Mouse (Mus musculus): ENCODE results near the gene Tfb2m. TPM values are rescaled to one million over a fixed set of nuclear protein-coding genes. Genes with fewer than 3 reads are reported as not detected.
A peak's percentile ranks its signal among the peaks of the same experiment; 100 is the strongest.
"Not testable (repeated sequence)": the region's sequence is repeated elsewhere in the genome, so short reads cannot be mapped to it uniquely, and the experiment has no call there.

The Tfb2m gene
- polyA plus RNA-seq (2014; fragmentation: Nextera tagmentation; extraction: Ambion mirVana), result 27.1 and 30.7 TPM in 2 replicates

DNA sequence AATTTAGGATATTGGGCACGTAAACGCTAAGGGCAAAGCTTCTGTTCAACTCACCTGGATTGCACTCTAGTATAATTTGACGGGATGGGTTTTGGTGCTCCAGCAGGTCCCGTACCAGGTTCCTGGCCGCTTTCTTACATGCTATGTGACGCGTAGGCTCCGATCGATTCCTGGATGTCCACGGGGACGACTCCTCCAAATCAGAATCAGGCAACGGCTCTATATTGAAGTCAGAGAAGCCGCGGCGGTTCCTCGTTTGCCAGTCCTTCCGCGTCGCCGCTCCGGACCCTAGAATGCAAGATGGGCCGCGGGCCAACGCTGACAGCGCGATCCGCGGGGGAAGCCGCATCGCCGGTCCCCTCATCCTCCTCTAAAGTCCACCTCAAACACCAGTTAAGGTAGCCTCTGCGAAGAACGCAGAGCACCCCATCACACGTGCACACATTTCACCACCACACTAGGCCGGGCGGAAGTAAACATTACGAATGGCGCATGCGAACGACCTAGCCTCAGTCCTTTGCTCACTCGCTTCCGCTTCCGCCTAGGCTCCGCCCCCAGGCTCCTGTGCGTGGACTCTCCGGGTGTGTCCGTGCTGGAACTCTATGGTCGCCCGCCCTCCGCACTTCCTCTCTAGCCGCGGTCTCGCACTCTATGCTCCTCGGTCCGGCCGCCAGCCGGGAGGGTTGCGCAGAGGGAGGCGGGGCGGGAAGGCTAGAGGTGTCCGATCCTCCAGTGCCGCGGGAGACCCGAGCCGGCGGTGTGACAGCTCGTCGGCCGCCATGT is at the start of gene Tfb2m, which contains the start of gene Cnst:
Tfb2m (minus strand) TSS at position 500 of the 783 bp plus-strand sequence.
Cnst (plus strand) TSS at position 603 of the 783 bp plus-strand sequence.
- Histone ChIP-seq H3K4me2 (peak within 1 kb of the TSS; percentile 58), H3K4me1 (ENCODE audit: control insufficient read depth, insufficient read depth, low read length) (peaks cover 11% of the 10 kb centered on the region), H3K27ac (ENCODE audit: low read depth, low read length) (peak within 1 kb of the TSS; percentile 87), H3K4me3 (ENCODE audit: low read depth, low read length) (peak within 1 kb of the TSS; percentile 70), H3K9ac (ENCODE audit: low read length) (peak within 1 kb of the TSS; percentile 75)
- not testable (repeated sequence) for H3K9me3 ChIP-seq (ENCODE audit: control insufficient read depth, low read length); H3K27me3 ChIP-seq (ENCODE audit: control insufficient read depth, insufficient read depth, low read length); H3K36me3 ChIP-seq (ENCODE audit: control insufficient read depth, insufficient read depth, low read length)
- WGBS, result under 1% methylated on average over 69 of the region's 69 CpGs
- DNase-seq (ENCODE audit: low spot score, missing footprints), result peak; percentile 99
- ATAC-seq (ENCODE audit: low FRiP score), result peak; percentile 99

GRCm38 (mm10) chr1:179592972-179593371 is 46.9 kb upstream of the Tfb2m start:
- no peaks in the 10 kb centered on the region for H3K36me3 ChIP-seq (ENCODE audit: control insufficient read depth, insufficient read depth, low read length)
- WGBS, result 68% methylated on average over 7 of the region's 7 CpGs
- no peak for DNase-seq (ENCODE audit: low spot score, missing footprints)
- no peaks in the 10 kb centered on the region for H3K4me1 ChIP-seq (ENCODE audit: control insufficient read depth, insufficient read depth, low read length)
- no peak for ATAC-seq (ENCODE audit: low FRiP score)
- H3K9ac ChIP-seq (ENCODE audit: low read length), result no peak overlapping the region
- no peaks in the 10 kb centered on the region for H3K9me3 ChIP-seq (ENCODE audit: control insufficient read depth, low read length)
- H3K27me3 ChIP-seq (ENCODE audit: control insufficient read depth, insufficient read depth, low read length), result no peaks in the 10 kb centered on the region
- H3K4me2 ChIP-seq, result no peak overlapping the region
- H3K4me3 ChIP-seq (ENCODE audit: low read depth, low read length), result no peak overlapping the region
- H3K27ac ChIP-seq (ENCODE audit: low read depth, low read length), result no peak overlapping the region

DNA sequence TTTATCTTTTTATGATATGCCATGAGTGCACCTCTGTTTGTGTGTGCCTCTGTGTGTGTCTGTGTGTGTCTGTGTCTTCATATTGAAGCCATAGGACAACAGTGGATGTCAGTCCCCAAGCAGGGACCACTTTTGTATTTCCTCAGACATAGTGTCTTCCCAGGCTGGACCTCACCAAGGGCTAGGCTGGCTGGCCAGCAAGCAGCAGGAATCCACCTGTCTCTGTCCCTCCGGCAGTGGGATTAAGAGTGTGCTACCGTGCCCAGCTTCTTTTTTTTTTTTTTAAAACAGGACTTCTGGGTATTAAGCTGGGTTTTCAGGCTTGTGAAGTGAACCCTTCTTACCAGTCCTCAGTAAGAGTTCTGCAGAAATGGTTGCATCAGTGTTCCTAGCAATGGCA is 46.1 kb upstream of the Tfb2m start:
- Histone ChIP-seq H3K36me3 (ENCODE audit: control insufficient read depth, insufficient read depth, low read length) (no peaks in the 10 kb centered on the region), H3K4me1 (ENCODE audit: control insufficient read depth, insufficient read depth, low read length) (no peaks in the 10 kb centered on the region), H3K9ac (ENCODE audit: low read length) (no peak overlapping the region), H3K27ac (ENCODE audit: low read depth, low read length) (no peak overlapping the region), H3K9me3 (ENCODE audit: control insufficient read depth, low read length) (no peaks in the 10 kb centered on the region), H3K27me3 (ENCODE audit: control insufficient read depth, insufficient read depth, low read length) (no peaks in the 10 kb centered on the region), H3K4me2 (no peak overlapping the region), H3K4me3 (ENCODE audit: low read depth, low read length) (no peak overlapping the region)
- DNase-seq (ENCODE audit: low spot score, missing footprints), result no peak
- ATAC-seq (ENCODE audit: low FRiP score), result no peak
- WGBS, result 89% methylated on average over 2 of the region's 2 CpGs

GRCm38 (mm10) chr1:179591639-179592038 is 45.6 kb upstream of the Tfb2m start:
- H3K4me1 ChIP-seq (ENCODE audit: control insufficient read depth, insufficient read depth, low read length), result no peaks in the 10 kb centered on the region
- no peak for ATAC-seq (ENCODE audit: low FRiP score)
- 87% methylated on average over 12 of the region's 12 CpGs for WGBS
- no peak overlapping the region for H3K9ac ChIP-seq (ENCODE audit: low read length)
- no peak overlapping the region for H3K4me3 ChIP-seq (ENCODE audit: low read depth, low read length)
- no peaks in the 10 kb centered on the region for H3K36me3 ChIP-seq (ENCODE audit: control insufficient read depth, insufficient read depth, low read length)
- no peak overlapping the region for H3K27ac ChIP-seq (ENCODE audit: low read depth, low read length)
- H3K27me3 ChIP-seq (ENCODE audit: control insufficient read depth, insufficient read depth, low read length), result no peaks in the 10 kb centered on the region
- DNase-seq (ENCODE audit: low spot score, missing footprints), result no peak
- H3K9me3 ChIP-seq (ENCODE audit: control insufficient read depth, low read length), result no peaks in the 10 kb centered on the region
- no peak overlapping the region for H3K4me2 ChIP-seq

GRCm38 (mm10) chr1:179588230-179588629 is 42.2 kb upstream of the Tfb2m start:
- WGBS, result 86% methylated on average over 4 of the region's 4 CpGs
- ATAC-seq (ENCODE audit: low FRiP score), result no peak
- Histone ChIP-seq H3K4me1 (ENCODE audit: control insufficient read depth, insufficient read depth, low read length) (no peaks in the 10 kb centered on the region), H3K27ac (ENCODE audit: low read depth, low read length) (no peak overlapping the region), H3K27me3 (ENCODE audit: control insufficient read depth, insufficient read depth, low read length) (no peaks in the 10 kb centered on the region), H3K4me3 (ENCODE audit: low read depth, low read length) (no peak overlapping the region), H3K4me2 (no peak overlapping the region), H3K36me3 (ENCODE audit: control insufficient read depth, insufficient read depth, low read length) (no peaks in the 10 kb centered on the region), H3K9ac (ENCODE audit: low read length) (no peak overlapping the region), H3K9me3 (ENCODE audit: control insufficient read depth, low read length) (no peaks in the 10 kb centered on the region)
- no peak for DNase-seq (ENCODE audit: low spot score, missing footprints)

- Histone ChIP-seq H3K4me3 (ENCODE audit: low read depth, low read length) (no peak overlapping the region), H3K4me2 (no peak overlapping the region), H3K9ac (ENCODE audit: low read length) (no peak overlapping the region), H3K27me3 (ENCODE audit: control insufficient read depth, insufficient read depth, low read length) (no peaks in the 10 kb centered on the region), H3K36me3 (ENCODE audit: control insufficient read depth, insufficient read depth, low read length) (no peaks in the 10 kb centered on the region), H3K9me3 (ENCODE audit: control insufficient read depth, low read length) (no peaks in the 10 kb centered on the region), H3K4me1 (ENCODE audit: control insufficient read depth, insufficient read depth, low read length) (no peaks in the 10 kb centered on the region), H3K27ac (ENCODE audit: low read depth, low read length) (no peak overlapping the region)
- DNase-seq (ENCODE audit: low spot score, missing footprints) (no peak), ATAC-seq (ENCODE audit: low FRiP score) (no peak)
- WGBS, result 64% methylated on average over 3 of the region's 3 CpGs
Observed at GRCm38 (mm10) chr1:179586430-179587095, 40.5 kb upstream of the Tfb2m start.

- DNase-seq (ENCODE audit: low spot score, missing footprints) (no peak), ATAC-seq (ENCODE audit: low FRiP score) (no peak)
- no peaks in the 10 kb centered on the region for H3K36me3 ChIP-seq (ENCODE audit: control insufficient read depth, insufficient read depth, low read length)
- no peak overlapping the region for H3K27ac ChIP-seq (ENCODE audit: low read depth, low read length)
- H3K9me3 ChIP-seq (ENCODE audit: control insufficient read depth, low read length), result no peaks in the 10 kb centered on the region
- no peaks in the 10 kb centered on the region for H3K4me1 ChIP-seq (ENCODE audit: control insufficient read depth, insufficient read depth, low read length)
- no peak overlapping the region for H3K9ac ChIP-seq (ENCODE audit: low read length)
- H3K4me3 ChIP-seq (ENCODE audit: low read depth, low read length), result no peak overlapping the region
- H3K4me2 ChIP-seq, result no peak overlapping the region
- H3K27me3 ChIP-seq (ENCODE audit: control insufficient read depth, insufficient read depth, low read length), result no peaks in the 10 kb centered on the region
- WGBS, result 86% methylated on average over 8 of the region's 9 CpGs
Observed at GRCm38 (mm10) chr1:179585646-179586045, 39.6 kb upstream of the Tfb2m start.

DNA sequence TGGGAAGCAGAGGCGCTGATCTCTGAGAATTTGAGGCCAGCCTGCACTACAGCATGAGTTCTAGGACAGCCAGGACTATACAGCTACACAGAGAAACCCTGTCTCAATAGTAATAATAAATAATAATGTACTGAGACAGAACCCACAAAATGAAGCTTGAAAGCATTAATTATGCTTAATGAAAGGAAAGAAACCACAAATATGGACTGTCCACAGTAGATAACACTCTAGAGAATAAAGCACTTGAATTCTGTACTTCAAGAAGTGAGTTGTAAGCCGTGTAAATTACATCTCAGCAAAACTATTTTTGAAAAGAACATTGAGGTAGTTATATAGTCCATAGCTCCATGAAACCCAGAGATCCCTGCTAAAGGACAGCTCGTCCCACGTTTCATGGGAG is 38.2 kb upstream of the Tfb2m start:
- no peak for DNase-seq (ENCODE audit: low spot score, missing footprints)
- Histone ChIP-seq H3K27ac (ENCODE audit: low read depth, low read length) (no peak overlapping the region), H3K9me3 (ENCODE audit: control insufficient read depth, low read length) (no peaks in the 10 kb centered on the region), H3K4me1 (ENCODE audit: control insufficient read depth, insufficient read depth, low read length) (no peaks in the 10 kb centered on the region), H3K27me3 (ENCODE audit: control insufficient read depth, insufficient read depth, low read length) (no peaks in the 10 kb centered on the region), H3K4me2 (no peak overlapping the region), H3K36me3 (ENCODE audit: control insufficient read depth, insufficient read depth, low read length) (peaks cover 4% of the 10 kb centered on the region; the same call in 1 of the 2 replicates), H3K9ac (ENCODE audit: low read length) (no peak overlapping the region), H3K4me3 (ENCODE audit: low read depth, low read length) (no peak overlapping the region)
- WGBS, result 90% methylated on average over 4 of the region's 4 CpGs
- no peak for ATAC-seq (ENCODE audit: low FRiP score)

DNA sequence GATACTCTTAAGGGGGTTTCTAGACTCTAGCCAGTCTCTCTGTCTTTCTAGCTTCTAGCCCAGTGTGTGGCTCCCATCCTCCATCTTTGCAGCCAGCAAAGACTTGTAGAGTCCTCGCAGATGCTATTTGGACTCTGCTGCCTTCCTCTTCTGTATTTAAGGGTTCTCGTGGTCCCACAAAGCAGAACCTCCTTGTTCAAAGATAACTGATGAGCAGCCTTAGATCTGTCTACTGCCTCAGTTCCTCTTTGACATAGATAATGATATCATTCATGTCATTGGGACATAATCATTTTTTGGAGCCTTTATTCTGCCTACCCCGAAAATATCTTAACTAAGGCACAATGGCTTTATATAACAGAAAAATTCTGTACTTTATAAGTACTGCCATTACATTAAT is 37.0 kb upstream of the Tfb2m start:
- H3K27ac ChIP-seq (ENCODE audit: low read depth, low read length), result no peak overlapping the region
- H3K27me3 ChIP-seq (ENCODE audit: control insufficient read depth, insufficient read depth, low read length), result no peaks in the 10 kb centered on the region
- DNase-seq (ENCODE audit: low spot score, missing footprints), result no peak
- H3K36me3 ChIP-seq (ENCODE audit: control insufficient read depth, insufficient read depth, low read length), result peaks cover 4% of the 10 kb centered on the region; the same call in 1 of the 2 replicates
- WGBS, result 93% methylated on average over 3 of the region's 3 CpGs
- H3K9me3 ChIP-seq (ENCODE audit: control insufficient read depth, low read length), result no peaks in the 10 kb centered on the region
- no peak overlapping the region for H3K4me2 ChIP-seq
- H3K4me3 ChIP-seq (ENCODE audit: low read depth, low read length), result no peak overlapping the region
- no peak overlapping the region for H3K9ac ChIP-seq (ENCODE audit: low read length)
- ATAC-seq (ENCODE audit: low FRiP score), result no peak
- no peaks in the 10 kb centered on the region for H3K4me1 ChIP-seq (ENCODE audit: control insufficient read depth, insufficient read depth, low read length)

All from midbrain, embryonic 11.5 days (tissue).